Mouse (Mus musculus) right cerebral cortex, postnatal 25 days (tissue): ENCODE measurements around the gene Nav2.

Source experiments
- DNase-seq: peaks from one replicate; pipeline ENCODE4 v3.0.0; 2022

Gene Nav2

DNA sequence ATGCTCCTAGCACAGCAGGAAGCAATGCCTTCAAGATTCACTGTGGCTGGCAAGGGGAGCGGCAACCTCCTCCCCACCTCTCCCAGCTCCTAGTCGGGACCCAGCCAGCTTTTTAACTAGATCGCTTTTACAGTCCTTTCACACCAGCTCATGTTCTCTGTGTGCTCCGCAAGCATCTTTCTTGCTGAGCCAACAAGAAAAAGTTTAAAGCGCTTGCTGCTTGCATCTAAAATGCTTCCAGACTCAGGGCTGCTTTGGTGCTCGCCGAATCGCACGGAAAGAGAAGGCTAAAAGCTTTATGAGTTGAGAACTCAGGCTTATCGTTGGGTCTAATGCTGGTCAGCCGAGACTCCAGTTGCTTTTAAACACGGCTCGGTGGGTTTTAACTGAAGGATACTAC is 510.3 kb downstream of the Nav2 start:
- no peak for DNase-seq

DNA sequence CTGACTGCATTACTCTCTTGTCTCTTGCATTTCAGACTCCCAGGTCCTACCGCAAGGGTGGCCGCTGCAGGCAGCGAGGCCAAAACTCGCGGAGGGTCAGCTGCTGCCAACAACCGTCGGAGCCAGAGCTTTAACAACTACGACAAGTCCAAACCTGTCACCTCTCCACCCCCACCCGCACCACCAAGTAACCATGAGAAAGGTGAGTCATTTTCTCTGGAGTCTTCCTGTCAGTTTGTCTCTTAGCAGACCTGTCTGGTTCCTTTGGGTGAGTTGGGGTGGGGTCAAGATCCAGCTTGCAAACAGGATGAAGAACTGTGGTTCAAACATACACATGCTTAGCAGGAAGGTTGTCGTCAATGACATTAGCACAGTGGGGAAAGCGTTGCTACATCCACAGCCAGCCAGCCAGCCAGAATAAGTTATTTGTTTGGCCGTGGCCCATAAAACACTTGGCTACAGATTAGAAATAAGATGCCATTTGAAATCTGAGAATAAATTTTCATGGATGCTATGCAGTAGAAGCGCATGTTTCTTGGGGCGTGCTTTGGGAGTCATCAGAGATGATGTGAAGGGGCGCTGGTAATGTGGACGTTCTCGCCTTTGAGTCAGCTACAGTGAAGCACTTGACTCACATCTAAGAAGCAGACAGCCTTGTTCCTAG is 511.8 kb downstream of the Nav2 start:
- DNase-seq, result no peak

DNA sequence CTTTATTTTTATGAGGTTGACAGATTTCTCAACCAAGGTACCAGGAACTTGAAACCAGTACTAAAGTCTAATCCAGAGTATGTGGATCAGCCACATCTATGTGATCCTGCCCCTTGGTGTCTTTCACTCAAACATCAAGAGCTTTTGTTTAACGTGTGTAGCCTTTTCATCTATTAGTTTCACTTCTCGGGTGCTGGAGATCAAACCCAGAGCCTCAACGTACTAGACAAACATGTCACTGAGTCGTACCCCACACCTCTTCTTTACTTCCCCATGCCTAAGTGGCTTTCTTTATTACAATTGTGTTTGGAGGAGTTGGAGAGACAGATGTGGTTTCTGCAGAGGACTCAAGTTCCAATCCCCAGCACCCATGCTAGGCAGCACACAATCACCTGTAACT is 512.7 kb downstream of the Nav2 start:
- no peak for DNase-seq

DNA sequence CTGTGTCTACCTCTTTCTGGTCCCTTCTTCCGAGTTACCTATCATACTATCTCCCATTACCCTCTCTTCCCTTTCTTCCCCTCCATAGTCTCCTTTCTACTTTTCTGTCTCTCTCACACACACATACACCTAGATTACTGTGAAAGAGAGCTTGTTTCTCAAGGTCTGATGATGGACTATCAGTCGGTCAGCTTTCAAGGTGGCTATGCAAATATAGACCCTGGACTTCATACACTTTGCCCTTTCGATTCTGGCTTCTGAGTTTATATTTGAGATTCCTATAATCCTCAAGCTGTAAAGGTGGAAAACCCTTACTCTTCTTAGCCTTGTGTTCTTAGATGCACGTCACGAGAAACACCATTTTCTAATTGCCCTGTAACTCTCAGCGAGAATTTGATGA is 515.4 kb downstream of the Nav2 start:
- DNase-seq, result no peak

DNA sequence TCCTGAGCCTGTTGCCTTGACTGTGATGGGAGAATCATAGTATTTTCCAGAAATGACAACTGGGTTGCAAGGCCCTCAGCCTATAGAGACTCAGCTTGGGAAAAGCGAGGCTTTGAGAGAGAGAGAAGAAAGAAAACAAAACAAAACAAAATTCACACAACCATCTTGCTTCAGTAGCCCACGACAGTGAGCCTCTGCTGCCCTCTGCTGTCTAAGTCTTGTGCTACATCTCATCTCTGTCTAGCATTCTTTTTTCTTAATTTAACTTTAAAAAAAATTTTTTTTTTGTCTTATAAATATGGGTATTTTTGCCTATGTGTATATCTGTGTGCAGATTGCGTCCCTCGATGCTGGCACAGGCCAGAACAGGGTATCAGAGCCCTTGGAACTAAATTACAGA is 517.5 kb downstream of the Nav2 start:
- no peak for DNase-seq

DNA sequence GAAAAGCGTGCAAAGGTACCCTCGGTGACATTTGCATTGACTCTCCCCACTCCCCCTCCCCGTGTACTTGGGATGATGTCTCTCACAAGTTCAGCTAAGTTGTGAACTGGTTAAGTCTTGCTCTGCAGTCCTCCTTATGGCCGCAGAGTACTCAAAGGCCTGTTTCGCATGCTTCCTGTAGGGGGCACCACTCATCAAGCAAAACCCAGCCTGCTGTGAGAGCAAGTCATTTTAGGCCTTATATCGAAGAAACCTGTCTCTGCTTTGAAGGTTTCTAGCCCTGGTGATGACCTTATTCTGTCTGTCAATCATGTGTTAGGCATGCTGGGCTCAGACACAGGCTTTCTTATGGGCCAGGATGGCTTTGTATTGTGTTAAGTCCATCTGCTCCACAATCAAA is 519.3 kb downstream of the Nav2 start:
- no peak for DNase-seq

DNA sequence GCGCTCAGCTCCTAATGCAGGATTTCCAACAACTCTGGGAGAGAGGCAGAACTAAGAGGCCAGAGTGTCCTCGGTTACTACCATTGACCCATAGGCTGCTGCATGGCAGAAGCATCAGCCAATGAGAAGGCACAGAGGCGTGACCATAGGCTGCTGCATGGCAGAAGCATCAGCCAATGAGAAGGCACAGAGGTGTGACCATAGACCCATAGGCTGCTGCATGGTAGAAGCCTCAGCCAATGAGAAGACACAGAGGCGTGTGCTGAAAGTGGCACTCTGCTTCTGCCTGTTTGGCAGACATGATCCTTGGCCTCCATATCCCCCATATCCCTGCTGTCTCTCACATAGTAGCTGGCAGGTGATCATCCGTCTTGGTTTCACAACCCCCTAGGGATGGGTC is 520.4 kb downstream of the Nav2 start:
- DNase-seq, result no peak

DNA sequence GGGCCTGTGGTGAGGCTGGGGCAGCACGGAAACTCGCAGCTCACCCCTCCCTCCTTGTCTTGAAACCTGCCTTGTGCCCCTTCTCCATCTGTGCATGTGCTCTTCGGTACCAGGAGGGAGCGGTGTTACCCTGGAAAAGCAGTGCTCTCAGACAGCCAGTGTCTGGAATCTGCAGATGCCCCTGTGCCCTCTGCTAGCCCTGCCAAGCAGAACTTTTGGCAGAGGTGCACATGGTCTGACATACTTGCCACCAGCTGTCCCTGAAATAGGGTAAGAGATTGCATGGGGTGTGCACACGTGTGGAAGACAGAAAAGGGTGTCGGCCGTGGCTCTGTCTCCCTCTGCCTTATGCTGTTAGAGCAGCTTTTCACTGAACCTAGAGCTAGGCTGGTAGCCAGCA is 522.3 kb downstream of the Nav2 start:
- no peak for DNase-seq

DNA sequence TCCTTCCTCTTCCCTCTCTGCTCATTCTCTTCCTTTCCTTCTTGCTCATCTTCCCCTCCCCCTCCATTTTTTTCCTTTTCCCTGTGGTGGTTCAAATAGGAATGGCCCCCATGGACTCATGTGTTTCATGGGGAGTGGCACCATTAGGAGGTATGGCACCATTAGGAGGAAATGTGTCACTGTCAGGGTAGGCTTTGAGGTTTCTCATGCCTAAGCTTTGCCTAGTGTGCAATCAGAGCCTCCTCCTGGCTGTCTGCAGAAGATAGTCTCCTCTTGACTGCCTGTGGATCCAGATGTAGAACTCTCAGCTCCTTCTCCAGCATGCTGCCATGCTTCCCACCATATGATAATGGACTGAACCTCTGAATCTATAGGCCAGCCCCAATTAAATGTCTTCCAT is 525.4 kb downstream of the Nav2 start:
- no peak for DNase-seq

DNA sequence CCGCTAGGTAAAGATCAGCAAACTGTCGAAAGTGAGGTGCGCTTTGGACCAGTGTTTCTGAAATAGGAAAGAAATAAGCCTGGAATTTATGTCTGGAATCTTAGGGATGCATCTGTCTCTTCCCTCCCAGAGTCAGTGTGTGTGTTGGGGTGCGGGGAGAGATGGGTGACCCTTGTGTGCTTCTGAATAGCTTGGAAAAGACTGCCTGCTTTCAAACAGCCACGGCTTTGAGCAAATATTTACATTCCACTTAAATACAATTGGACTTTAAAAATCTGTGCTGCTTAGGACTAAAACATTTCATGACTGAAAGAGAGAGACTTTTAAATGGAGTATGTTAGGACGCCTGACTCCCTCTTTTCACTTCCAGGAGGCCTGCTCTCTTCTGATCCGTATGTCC is 528.0 kb downstream of the Nav2 start:
- no peak for DNase-seq

DNA sequence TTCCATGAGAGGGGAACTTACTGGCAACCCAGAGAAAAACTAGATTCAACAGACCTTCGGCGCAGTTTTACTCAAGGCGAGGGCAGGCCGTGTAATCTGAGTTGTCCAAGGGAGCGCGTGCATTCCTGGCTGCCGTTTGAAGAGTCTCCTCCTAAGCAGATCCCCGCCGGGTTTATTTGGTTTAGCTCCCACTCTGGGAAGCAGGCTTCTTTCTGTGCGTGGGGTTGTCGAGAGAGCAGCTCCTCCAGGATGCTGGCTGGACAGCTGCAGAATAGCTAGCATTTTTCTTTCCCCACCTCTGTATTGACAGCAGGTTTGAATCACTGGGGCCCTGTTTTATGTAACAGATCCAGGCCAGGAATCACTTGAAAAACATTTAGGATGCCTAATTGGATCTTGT is 529.4 kb downstream of the Nav2 start:
- peak; percentile 73 for DNase-seq

DNA sequence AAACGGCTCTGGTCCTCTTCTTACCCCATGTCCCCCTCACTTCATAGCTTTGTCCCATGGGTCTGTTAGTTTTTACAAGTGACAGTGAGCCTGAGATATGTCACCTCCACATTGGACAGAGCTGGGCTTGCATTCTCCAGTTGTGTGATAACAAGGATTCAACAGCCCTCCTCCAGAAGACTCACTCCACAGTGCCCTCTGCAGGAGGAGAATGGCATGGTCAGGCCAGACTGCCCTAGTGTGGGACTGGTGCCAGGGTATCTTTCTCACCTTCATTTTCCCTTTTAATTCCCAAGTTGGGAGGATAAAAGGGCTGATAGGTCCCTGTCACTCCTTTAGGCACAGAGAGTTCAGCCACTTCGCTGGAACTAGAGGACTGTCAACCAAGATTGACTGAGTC is 530.6 kb downstream of the Nav2 start:
- no peak for DNase-seq

DNA sequence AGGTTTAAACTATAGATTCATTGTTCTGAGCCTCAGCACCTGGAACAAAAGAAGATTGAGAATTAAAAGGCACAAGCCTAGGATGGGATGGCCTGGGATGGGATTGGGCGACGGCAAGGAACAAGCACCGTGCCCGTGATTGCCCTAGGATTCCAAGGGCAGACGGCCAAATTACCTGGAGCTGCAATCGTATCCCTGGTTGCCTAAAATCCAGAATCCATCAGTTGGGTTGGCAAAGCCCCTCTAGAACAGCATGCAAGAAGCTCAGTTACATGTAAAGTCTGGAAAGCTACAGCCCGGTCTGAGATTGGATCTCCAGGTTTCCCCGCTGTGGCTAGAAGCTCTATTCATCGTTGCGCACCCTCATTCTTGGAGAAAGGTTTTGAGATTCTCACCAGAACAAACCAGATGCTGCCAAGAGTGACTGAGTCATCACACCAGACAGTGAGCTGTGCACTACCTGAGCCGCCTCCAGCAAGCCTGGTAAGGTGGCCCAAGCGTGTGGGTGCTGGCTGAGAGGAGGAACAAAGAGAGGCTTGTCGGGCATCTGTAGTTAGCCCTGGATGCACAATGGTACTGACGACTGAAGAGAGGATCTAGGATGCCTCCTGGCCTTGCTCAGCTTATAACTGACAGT is 531.9 kb downstream of the Nav2 start:
- peak; percentile 73 for DNase-seq

DNA sequence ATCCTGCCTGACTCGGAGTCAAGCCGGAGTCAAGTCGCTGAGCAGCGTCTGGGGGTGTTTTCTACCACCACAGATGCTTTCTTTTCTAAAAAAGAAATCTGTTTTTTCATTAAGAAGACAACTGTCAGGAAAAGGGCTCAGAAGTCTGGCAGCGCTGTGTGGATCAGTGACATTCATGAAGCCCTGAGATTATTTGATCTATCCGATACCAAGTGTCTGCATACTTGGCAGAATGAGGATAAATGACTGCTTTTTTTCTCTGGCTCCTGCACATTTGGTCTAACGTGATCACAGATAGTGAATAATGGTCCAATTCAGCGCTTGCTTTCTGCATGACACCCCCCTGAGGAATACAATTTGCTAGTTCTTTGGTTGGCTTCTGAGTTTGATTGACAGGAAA is 533.7 kb downstream of the Nav2 start:
- no peak for DNase-seq

DNA sequence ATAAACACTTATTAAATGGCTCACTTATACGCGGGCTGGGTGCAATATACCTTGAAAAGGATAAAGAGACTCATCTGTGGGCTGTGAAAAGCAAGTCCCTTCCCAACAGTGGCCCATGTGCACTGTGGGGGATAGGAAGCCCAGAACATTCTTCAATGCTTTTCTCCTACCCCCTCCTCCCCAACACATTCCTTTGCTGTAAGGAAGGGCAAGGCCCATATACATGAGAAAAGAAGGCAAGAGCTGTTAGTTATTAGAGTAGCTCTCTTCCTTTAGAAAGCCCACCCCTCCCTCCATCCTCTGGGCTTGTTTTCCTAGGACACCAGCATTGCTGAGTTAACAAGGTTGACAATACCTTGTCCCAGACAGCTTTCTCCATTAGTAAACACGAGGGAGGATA is 540.1 kb downstream of the Nav2 start:
- DNase-seq, result no peak

DNA sequence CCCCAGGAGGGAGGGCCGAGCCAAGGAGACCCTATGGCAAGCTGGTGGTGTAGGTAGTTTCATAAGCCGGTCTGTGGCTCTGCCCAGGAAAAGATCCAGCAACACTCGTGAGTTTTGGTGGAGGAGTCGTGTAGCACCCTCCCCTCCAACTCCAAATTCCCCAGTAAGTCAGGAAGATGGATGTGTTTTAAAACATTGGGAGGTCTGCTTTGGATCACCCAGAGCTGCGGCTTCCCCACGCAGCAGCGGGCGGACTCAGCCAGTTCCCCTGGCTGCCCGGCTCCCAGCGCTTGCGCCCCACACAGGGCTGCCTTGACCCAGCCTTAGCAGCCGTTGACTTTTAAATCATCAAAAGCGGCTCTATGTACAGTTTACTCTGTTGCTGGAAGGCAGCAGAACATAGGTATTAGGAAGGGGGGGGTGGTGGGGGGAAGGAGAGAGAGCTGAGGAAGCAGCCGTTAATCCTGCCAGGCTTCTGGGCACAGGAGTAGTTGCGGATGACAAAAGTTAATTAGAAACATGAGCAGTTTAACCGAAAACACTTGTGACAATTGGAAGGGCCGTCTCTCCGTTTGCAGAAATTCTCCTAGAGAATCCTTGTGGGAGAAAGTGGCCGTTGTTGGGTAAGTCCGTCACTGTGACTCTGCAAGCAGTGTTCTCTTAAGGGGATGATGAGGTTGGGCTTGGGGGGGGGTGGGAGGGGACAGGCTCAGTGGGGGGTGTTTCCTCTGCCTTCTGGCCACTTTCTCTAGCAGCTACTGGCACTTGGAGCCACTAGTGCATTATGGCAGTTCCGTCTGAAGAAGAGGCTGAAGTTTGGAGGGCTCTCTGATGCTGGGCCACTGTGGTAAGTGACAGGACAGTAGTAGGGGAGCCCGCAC is 542.0 kb downstream of the Nav2 start:
- DNase-seq, result no peak

DNA sequence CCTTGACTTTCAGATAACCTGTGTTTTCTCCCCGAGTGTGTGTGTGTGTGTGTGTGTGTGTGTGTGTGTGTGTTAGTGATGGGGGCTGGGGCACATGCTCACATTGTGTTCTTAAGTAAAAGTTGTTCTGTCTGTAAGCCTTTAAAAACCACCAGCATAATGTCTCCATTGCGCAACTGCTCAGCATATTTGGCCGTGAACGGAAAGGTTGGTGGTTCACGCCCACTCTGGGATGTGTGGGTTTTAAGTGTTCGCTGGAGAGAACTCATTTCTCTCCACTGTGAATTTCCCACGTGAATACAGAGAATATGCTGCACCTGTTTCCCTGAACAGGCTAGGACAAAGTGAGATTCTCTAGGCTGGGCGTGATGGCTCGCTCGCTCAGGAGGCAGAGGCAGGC is 542.7 kb downstream of the Nav2 start:
- DNase-seq, result peak; percentile 53

DNA sequence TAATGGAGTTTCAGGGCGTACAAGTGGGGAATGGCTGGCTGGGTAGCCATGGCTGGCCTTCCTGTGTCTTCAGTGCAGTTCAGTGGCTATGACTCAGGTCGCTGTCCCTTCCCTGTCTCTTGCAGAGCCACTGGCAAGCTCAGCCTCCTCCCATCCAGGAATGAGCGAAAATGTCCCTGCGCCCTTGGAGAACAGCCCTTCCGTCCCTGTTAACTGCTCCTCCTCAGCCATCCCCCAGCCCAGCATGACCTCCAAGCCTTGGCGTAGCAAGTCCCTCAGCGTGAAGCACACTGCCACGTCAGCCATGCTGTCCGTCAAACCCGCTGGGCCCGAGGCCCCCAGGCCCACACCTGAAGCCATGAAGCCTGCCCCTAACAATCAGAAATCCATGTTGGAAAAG is 543.8 kb downstream of the Nav2 start:
- DNase-seq, result no peak

DNA sequence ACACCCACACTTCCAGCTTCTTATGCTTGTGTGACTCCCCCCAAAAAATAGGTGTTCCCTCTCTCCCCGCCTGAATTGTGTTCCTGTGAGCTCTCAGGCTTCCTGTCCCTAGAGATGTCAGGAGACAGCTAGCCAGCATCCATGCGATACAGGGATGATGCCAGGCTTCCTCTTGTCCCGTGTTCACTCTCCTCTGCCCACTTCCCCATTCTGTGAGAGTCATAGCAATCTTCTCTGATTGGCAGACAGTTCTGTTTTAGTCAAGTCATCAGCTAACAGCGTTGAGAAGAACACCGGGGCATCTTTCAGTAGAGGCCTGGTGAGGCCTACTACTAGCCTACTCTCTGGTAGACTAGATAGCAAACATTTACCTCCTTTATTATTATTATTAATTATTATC is 546.1 kb downstream of the Nav2 start:
- no peak for DNase-seq

DNA sequence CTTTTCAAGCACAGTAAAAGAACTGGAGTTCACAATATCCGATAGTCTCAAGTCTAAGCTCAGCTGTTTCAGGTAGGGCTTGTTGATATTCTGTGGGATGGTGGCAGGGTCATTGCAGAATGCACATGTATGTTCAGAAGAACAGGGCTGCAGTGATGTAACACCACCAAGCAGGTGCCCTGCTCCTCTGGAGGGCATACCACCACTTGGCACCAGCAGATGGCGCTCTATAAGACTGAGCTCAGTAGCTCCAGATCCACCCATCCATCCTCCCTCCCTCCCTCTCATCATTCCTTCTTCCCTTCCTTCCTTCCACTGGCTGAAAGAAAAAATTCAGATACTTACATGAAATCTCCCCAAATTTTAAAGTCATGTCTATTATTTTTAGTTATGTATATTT is 547.6 kb downstream of the Nav2 start:
- DNase-seq, result no peak

DNA sequence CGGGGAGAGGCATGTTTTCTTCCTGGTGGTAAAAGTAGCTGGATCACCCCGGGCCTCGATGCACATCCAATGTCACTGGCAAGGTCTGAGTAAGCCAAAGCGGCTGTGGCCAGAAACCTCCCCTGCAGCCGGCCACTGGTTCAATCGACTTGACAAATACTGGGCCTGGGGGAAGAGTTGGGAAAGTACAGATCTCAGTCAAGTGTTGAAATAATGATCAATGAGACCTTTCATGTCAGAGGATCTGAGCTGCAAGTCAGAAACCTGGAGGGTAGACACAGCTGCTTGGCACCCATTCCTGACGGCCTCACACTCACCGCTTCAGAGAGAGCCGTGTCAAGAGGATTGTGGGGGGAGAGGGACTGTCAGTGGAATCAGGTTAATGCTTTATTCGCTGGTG is 548.9 kb downstream of the Nav2 start:
- DNase-seq, result no peak

DNA sequence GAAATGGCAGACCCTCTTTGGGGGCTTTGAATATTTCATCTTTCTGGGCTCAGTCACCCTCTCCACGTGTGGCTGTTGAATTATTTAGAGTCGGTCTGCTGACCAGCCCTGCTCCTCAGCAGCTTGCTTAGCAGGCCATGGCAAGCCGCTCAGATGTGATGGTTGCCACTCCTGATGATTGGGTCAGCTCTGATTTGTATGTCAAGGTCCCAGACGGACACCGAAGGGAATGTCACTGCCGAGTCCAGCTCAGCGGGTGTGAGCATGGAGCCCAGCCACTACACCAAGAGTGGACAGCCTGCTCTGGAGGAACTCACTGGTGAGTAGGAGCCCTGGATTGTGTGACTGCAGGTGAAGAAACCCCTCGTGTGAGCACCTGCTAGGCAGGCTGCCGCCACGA is 549.4 kb downstream of the Nav2 start:
- no peak for DNase-seq

DNA sequence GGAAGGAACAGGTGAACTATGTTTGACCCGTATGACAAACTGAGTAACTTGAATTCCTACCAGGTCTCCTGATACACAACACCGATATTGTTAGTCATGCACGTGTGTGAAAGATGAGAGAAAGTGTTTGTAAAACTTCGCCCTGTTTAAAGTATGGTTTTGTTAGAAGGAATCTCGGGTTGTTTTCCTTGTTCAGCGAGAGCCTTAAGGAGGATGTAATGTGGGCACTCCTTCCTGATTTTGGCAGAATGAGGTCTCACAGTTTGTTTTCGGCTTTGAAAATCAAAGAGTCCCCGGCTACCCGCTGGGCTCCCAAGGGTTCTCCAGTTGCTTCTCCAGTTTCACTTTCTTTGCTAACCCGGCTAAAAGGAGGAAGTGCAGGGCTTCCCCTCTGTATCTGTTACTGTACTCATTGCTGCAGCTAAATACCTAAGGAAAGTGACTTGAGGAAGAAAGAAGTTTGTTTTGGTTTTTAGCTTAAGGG is 553.9 kb downstream of the Nav2 start:
- DNase-seq, result no peak

DNA sequence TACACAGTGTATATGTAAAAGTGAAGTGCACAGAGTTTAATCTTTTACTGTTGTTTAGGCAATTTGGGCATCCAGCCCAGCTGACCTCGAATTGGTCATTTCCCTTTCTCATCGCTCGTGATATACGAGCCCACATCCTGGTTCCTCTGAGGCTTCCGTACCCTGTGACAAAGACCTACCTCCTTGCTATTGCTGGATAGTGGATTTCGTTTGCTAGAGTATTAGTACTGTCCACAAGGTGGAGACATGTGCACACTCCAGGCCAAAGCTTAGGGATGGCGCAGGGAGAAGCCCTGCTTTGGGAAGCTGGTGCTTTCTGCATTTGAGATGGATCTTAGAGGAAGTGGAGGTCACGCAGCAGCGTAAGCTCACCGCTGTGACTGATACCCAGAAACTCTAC is 559.3 kb downstream of the Nav2 start:
- DNase-seq, result no peak
